Mouse (Mus musculus): Measurements from ENCODE around the gene Was. TPM values are rescaled to one million over a fixed set of nuclear protein-coding genes. Genes with fewer than 3 reads are reported as not detected.

The Was gene
- polyA plus RNA-seq (2012; rRNA removed) = 52.2 and 65.4 TPM in 2 replicates

DNA sequence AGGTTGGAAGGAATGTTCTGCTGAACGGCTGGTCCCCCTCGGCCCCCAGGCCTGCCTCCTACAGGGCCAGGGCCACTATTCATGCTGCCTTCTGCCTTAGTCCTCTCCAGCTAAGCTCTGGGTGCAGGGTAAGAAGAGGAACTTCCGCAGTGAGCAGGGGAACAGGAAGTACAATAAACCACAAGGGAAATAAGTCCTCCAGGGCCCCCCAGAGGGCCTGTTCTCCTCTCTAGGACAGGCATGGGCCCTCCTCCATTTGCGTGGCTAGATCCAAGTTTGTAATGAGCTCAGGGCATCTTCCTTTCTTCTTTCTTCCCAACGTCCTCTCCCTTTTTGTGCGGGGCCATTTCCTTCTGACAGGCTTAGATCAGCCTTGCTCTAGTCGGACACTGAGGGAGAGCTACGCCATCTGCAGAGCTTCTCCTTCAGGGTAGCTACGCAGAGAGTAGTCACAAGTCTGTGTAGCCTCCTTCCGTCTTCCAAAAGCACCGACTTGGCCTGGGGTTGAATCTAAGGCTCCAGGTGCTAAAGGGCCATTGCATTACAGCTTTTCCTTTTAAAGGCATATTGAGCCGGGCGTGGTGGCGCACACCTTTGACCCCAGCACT, at the start of gene Was:
TSS of gene Was (minus strand) at position 153 of the 608 bp plus-strand sequence.
- Histone ChIP-seq H3K4me3 (ENCODE audit: extremely low read depth, insufficient read depth, insufficient read length) (peak within 1 kb of the TSS; percentile 63), H3K4me1 (ENCODE audit: control insufficient read depth, insufficient read depth, insufficient read length) (peaks cover 8% of the 10 kb centered on the region; the same call in 1 of the 2 replicates), H3K27ac (ENCODE audit: insufficient read depth, low read length) (peak within 1 kb of the TSS; percentile 79), H3K36me3 (ENCODE audit: control insufficient read depth, insufficient read depth, low read length) (peaks cover 11% of the 10 kb centered on the region), H3K27me3 (ENCODE audit: control insufficient read depth, insufficient read depth, low read length) (no peaks in the 10 kb centered on the region)
- TF ChIP-seq CTCF (IDR thresholded peaks at IDR 0.05; ENCODE audit: extremely low read depth, insufficient read depth, insufficient read length, insufficient replicate concordance) = no peak
- peak; percentile 52; the same call in 1 of the 2 replicates for TF ChIP-seq POLR2A (IDR thresholded peaks at IDR 0.05; ENCODE audit: low read depth, low read length)
- DNase-seq (ENCODE audit: low read depth in 1 of 2, low spot score in 2 of 2) = peak; percentile 53 to 58
- 40% methylated on average over 14 of the region's 14 CpGs for WGBS

DNA sequence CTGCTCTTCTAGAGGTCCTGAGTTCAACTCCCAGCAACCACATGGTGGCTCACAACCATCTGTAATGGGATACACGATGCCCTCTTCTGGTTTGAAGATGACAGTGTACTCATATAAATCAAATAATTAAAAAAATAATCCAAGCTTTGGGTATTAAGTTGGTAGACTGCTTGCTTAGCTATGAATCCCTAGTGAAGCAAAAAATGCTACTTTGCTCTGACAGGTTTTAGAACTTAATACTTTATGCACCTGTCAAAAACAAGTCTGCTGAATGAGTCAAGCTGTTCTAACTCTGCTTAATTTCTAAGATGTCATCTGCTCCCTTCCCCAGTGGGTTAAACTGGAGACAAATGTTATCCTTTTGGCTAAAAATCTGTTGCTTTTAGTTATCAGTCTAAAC, 49.2 kb upstream of the Was start:
- peaks cover 2% of the 10 kb centered on the region; the same call in 1 of the 2 replicates for H3K4me1 ChIP-seq (ENCODE audit: control insufficient read depth, insufficient read depth, insufficient read length)
- DNase-seq (ENCODE audit: low read depth in 1 of 2, low spot score in 2 of 2) = no peak
- H3K27ac ChIP-seq (ENCODE audit: insufficient read depth, low read length) = no peak overlapping the region
- no peak overlapping the region for H3K4me3 ChIP-seq (ENCODE audit: extremely low read depth, insufficient read depth, insufficient read length)
- TF ChIP-seq POLR2A (IDR thresholded peaks at IDR 0.05; ENCODE audit: low read depth, low read length) = no peak
- TF ChIP-seq CTCF (IDR thresholded peaks at IDR 0.05; ENCODE audit: extremely low read depth, insufficient read depth, insufficient read length, insufficient replicate concordance) = no peak
- no peaks in the 10 kb centered on the region for H3K27me3 ChIP-seq (ENCODE audit: control insufficient read depth, insufficient read depth, low read length)
- WGBS = 45% methylated on average over 1 of the region's 1 CpGs
- peaks cover 17% of the 10 kb centered on the region for H3K36me3 ChIP-seq (ENCODE audit: control insufficient read depth, insufficient read depth, low read length)

DNA sequence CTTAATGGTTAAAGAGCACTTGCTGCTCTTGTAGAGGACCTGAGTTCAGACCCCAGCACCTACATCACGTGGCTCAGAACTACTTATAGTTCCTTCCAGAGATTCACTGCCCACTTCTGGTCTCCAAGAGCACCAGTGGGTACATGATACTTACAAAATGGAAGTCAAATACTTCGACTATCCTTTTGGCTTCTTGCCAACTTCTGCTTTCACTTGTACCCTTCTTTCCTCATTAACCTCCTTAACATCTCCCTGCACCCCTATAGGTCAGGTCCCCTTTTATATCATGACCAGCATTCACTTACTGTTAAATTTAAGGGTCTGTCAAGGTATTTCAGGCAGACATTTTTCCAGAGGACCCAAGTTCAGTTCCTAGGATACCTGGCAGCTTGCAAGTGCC, 45.6 kb upstream of the Was start:
- Histone ChIP-seq H3K4me1 (ENCODE audit: control insufficient read depth, insufficient read depth, insufficient read length) (peaks cover 4% of the 10 kb centered on the region; the same call in 1 of the 2 replicates), H3K36me3 (ENCODE audit: control insufficient read depth, insufficient read depth, low read length) (peaks cover 5% of the 10 kb centered on the region; the same call in 1 of the 2 replicates), H3K27ac (ENCODE audit: insufficient read depth, low read length) (no peak overlapping the region), H3K4me3 (ENCODE audit: extremely low read depth, insufficient read depth, insufficient read length) (no peak overlapping the region), H3K27me3 (ENCODE audit: control insufficient read depth, insufficient read depth, low read length) (no peaks in the 10 kb centered on the region)
- no peak for DNase-seq (ENCODE audit: low read depth in 1 of 2, low spot score in 2 of 2)
- 27% methylated on average over 2 of the region's 2 CpGs for WGBS
- TF ChIP-seq POLR2A (IDR thresholded peaks at IDR 0.05; ENCODE audit: low read depth, low read length) = no peak
- no peak for TF ChIP-seq CTCF (IDR thresholded peaks at IDR 0.05; ENCODE audit: extremely low read depth, insufficient read depth, insufficient read length, insufficient replicate concordance)

DNA sequence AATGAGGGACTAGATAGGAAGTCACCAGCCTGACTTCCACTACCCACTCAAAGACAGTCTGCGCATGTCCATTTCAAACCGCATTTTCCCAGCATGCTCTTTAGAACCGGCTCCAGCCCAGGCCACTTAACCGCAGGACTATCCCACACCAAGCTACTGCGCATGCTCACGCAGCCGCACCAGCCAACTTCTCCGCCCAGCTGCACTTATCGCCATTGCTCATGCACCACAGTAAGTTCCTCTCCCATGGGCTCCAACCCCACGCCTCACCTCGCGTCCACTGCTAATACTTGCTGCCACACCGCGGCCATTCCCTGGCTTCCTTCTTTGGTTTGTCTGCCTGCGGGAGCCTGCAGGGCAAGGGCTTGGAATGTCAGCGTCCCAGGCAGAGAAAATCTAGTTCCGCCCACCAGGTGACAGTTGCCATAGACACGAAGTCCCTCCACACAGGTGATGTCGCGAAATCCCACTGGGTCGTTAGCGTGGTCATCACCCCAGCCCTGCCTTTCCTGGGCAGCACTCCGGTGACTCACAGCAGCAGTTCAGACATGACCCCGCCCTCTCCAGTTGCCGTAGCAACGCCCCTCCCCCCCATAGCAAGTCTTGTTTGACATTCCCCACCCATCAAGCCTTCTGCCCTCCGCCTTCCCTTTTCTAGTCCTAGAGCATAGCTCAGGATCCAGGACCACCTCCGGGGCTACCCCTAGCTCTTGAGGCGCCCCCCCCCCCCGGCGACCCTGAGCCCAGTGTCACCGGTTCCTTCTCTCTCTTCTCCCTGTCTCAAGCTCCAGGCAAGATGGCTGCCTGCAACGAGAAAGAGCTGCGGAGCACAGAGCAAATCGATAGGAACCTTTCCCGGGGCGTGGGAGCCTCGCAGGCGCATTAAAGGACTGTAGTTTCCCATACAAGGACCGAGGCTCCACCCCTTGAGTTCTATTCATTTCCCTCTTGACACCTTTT, 42.0 kb upstream of the Was start, which contains the start of gene Wdr13:
TSS of gene Wdr13 (minus strand) at position 876 of the 960 bp plus-strand sequence.
- Histone ChIP-seq H3K27ac (ENCODE audit: insufficient read depth, low read length) (peak within 1 kb of the TSS; percentile 98), H3K36me3 (ENCODE audit: control insufficient read depth, insufficient read depth, low read length) (peaks cover 4% of the 10 kb centered on the region), H3K4me3 (ENCODE audit: extremely low read depth, insufficient read depth, insufficient read length) (peak within 1 kb of the TSS; percentile 87), H3K27me3 (ENCODE audit: control insufficient read depth, insufficient read depth, low read length) (no peaks in the 10 kb centered on the region), H3K4me1 (ENCODE audit: control insufficient read depth, insufficient read depth, insufficient read length) (peaks cover 4% of the 10 kb centered on the region; the same call in 1 of the 2 replicates)
- TF ChIP-seq CTCF (IDR thresholded peaks at IDR 0.05; ENCODE audit: extremely low read depth, insufficient read depth, insufficient read length, insufficient replicate concordance) (no peak), POLR2A (IDR thresholded peaks at IDR 0.05; ENCODE audit: low read depth, low read length) (peak; percentile 54)
- WGBS = 25% methylated on average over 38 of the region's 40 CpGs
- DNase-seq (ENCODE audit: low read depth in 1 of 2, low spot score in 2 of 2) = peak; percentile 86 to 88

DNA sequence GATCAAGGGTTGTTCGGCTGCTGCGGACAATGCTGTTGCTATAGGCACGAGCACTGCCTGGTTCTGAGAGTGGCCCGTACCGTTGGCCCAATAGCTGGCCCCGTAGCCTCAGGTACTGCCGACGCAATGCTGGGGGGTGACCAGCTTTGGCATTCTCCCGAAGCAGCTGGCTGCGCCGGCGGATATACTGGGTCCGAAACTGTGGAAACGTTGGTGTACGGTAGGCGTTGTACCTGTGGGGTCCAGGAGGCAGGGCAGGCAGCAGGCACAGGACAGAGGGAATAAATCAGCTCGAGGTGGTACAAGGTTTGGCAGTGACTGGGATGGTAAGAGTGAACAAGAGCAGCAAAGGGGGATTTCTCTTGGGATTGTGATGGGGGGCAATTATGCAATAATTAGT, 41.1 kb upstream of the Was start:
- DNase-seq (ENCODE audit: low read depth in 1 of 2, low spot score in 2 of 2) = no peak
- Histone ChIP-seq H3K4me3 (ENCODE audit: extremely low read depth, insufficient read depth, insufficient read length) (no peak overlapping the region; the same call in 1 of the 2 replicates), H3K27ac (ENCODE audit: insufficient read depth, low read length) (peak overlapping the region; percentile 45), H3K27me3 (ENCODE audit: control insufficient read depth, insufficient read depth, low read length) (no peaks in the 10 kb centered on the region), H3K4me1 (ENCODE audit: control insufficient read depth, insufficient read depth, insufficient read length) (peaks cover 4% of the 10 kb centered on the region; the same call in 1 of the 2 replicates), H3K36me3 (ENCODE audit: control insufficient read depth, insufficient read depth, low read length) (peaks cover 4% of the 10 kb centered on the region)
- 88% methylated on average over 17 of the region's 17 CpGs for WGBS
- TF ChIP-seq CTCF (IDR thresholded peaks at IDR 0.05; ENCODE audit: extremely low read depth, insufficient read depth, insufficient read length, insufficient replicate concordance) = no peak
- TF ChIP-seq POLR2A (IDR thresholded peaks at IDR 0.05; ENCODE audit: low read depth, low read length) = no peak

DNA sequence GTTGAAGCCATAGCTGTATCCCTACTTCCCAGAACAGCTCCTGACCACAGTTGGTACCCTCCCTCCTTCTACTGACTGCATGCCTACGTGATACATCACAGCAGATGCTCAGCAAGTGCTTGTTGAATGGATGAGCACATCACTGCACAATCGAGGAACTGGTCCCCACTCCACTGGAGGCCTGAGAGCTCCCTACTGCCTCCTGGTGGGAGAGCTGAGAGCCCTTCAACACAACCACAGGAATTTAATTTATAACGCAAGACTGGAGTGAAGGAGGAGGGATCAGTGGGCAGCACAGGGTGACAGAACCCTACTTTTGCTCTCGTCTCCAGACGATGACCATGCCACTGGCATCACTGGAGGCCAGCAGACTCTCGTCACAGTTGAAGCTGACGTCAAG, 34.9 kb upstream of the Was start:
- no peaks in the 10 kb centered on the region for H3K27me3 ChIP-seq (ENCODE audit: control insufficient read depth, insufficient read depth, low read length)
- no peak overlapping the region for H3K27ac ChIP-seq (ENCODE audit: insufficient read depth, low read length)
- H3K4me3 ChIP-seq (ENCODE audit: extremely low read depth, insufficient read depth, insufficient read length) = no peak overlapping the region
- H3K4me1 ChIP-seq (ENCODE audit: control insufficient read depth, insufficient read depth, insufficient read length) = no peaks in the 10 kb centered on the region
- WGBS = 85% methylated on average over 7 of the region's 7 CpGs
- H3K36me3 ChIP-seq (ENCODE audit: control insufficient read depth, insufficient read depth, low read length) = peaks cover 9% of the 10 kb centered on the region
- DNase-seq (ENCODE audit: low read depth in 1 of 2, low spot score in 2 of 2) = no peak
- TF ChIP-seq POLR2A (IDR thresholded peaks at IDR 0.05; ENCODE audit: low read depth, low read length) (no peak), CTCF (IDR thresholded peaks at IDR 0.05; ENCODE audit: extremely low read depth, insufficient read depth, insufficient read length, insufficient replicate concordance) (no peak)
